Mouse (Mus musculus) spleen, postnatal 10 days (tissue): ENCODE results near the gene E130114P18Rik.

Experiments
- DNase-seq, 2 experiments: peaks; one replicate each; pipeline ENCODE4 v3.0.0; 2021 to 2022; ENCODE audit warnings: low spot score in 2 of 2

E130114P18Rik gene

GRCm38 (mm10) chr4:97648436-97648707 is 129.5 kb downstream of the E130114P18Rik start:
- no peak for DNase-seq

DNA sequence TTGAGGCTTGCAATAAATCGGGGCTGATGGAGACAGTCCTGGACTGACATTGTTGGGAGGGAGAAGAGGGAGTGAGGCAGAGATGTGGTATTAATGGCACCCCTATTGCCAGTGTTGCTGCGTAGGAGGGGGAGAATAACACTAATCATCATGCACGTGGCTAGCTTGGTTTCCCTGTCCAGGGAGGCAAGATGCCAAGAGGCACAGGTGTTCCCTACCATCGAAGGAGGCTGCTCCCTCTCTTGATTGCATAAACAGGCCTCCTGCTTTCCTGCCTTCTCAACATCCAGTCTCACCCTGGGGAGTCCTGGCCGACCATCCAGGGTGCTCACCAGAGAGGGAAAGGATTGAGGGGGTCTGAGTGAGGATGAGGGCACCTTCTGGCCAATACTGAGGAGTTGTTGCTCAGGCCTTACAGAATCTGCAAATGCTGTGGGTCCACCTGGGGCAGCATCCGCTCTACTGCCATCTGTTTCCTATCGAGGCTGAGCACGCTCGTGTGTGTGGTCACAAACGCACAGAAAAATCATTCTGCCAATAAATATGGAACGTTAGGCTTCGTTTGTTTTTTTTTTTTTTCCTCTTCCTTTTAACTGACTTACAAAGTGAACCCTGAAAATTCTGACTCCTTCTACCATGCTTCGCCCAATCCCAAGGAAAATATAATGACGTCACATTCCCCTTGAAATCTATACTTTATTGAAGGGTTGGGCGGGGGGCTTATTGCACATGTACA is 130.0 kb downstream of the E130114P18Rik start:
- no peak for DNase-seq

DNA sequence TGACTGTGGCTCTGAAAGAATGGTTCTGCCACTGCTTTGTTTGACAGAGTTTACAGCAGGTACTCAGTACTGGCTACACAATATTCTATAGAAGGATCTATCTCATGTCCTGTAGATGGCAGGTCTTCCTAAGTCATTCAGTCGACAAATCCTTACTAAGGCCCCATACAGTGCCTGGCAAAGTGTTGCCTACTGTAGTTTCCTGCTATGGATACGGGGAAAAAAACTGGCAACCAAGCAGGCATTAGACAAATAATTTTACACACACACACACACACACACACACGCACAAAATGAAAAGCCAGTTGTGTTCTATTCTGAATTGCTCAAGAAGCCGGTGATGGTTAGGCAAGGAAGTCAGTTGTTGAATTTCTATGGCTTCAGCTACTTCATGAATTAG is 130.6 kb downstream of the E130114P18Rik start:
- DNase-seq, result no peak

GRCm38 (mm10) chr4:97640385-97640784 is 137.5 kb downstream of the E130114P18Rik start:
- DNase-seq, result no peak

DNA sequence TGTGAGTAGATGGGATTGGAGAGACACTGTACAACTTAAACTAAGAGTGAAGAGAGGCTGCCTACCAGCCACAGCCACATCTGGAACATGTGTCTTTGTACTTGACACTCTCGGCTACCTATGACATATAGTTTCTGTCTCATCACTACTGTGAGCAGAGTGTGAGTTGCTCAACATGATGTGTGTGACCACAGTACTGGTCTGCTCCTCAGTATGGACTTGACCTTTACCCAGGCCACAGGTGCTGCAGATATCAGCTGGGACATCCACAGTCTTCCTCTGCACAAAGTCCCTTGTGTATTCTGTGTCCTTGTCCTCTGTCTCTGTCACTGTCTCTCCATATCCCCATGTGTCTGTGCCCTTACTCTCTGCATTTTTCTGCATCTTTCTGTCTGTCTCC is 141.3 kb downstream of the E130114P18Rik start:
- DNase-seq, result no peak

- DNase-seq, result no peak
Measured at GRCm38 (mm10) chr4:97635757-97636292, 142.1 kb downstream of the E130114P18Rik start.

DNA sequence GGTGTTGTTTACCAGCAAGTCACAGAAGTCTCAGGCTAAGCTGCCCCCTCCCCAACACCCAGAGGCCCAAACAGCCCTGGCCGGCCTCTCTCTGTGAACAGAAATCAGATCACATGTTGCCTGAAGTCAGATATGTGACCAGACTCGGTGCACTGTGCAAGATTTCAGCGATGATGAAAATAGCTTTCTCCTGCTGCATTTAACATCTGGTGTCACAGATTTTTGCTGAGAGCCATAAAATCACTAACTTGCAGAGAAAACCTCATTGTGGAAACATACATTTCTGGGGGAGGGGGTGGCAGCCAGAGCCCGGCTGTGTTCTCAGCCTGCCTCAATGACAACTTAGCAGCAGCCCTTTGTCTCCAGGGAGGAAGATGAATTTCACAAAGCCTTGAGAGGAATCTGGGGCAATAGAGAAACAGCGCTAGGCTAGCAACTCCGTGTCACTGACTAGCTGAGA is 142.6 kb downstream of the E130114P18Rik start:
- DNase-seq, result no peak

GRCm38 (mm10) chr4:97628881-97629605 is 148.8 kb downstream of the E130114P18Rik start:
- DNase-seq, result no peak

DNA sequence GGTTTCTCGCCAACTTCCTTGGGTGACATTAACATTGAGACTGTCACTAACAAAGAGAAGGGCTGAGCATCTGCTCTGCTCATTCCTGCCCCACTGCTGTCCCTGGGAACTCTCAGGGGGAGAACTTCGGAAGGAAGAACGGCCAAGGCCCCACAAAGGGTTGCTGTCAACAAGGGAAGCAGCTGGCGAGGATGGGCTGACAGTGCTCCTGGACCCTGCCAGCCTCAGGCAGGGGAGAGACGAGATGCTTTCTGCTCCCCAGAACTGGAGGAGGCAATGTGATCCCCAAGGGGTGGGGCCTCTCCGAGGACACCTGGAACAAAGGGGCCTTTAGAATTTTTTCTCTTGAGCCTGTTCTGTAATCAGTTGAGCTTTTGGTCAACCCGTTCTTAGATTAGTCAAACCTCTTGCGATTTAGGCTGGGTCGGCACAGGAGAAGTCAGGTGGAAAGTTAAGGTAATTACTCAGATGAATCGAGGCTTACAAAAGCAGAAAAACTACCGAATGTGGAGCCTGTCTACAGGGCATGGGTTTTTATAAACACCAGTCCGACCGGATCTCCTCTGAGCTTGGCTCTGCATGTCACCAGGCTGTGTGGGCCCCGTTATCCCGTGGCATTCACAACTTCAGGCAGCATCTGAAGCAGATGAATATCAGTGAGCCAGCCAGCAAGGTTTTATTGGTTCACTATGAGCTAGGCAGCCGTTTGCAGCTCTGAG is 151.7 kb downstream of the E130114P18Rik start:
- DNase-seq, result no peak

- DNase-seq, result peak in 1 of 2 experiments; percentile 24
Measured at GRCm38 (mm10) chr4:97623165-97623564, 154.7 kb downstream of the E130114P18Rik start.

- DNase-seq, result no peak
Measured at GRCm38 (mm10) chr4:97621731-97622130, 156.1 kb downstream of the E130114P18Rik start.

DNA sequence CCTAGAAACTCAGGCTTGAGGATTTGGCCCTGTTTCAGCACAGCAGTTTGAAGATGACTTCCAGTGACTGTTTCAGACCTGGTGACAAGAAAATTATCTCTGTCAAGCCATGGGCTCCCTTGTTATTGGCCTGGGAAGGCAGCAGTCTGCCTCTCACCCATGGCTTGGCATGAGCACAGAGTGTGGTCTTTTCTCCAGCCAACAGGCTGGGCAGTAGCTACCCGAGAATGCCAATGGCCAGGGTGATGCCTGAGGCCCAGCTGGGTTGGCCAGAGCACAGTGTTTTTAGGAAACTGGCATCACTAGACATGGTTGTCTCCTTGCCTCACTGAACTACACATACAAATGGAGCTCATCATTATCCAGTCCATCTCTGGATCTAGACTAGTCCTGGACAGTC is 157.5 kb downstream of the E130114P18Rik start:
- DNase-seq, result no peak

- DNase-seq, result no peak
Measured at GRCm38 (mm10) chr4:97618668-97619373, 159.1 kb downstream of the E130114P18Rik start.

GRCm38 (mm10) chr4:97615031-97615430 is 162.8 kb downstream of the E130114P18Rik start:
- DNase-seq, result no peak

DNA sequence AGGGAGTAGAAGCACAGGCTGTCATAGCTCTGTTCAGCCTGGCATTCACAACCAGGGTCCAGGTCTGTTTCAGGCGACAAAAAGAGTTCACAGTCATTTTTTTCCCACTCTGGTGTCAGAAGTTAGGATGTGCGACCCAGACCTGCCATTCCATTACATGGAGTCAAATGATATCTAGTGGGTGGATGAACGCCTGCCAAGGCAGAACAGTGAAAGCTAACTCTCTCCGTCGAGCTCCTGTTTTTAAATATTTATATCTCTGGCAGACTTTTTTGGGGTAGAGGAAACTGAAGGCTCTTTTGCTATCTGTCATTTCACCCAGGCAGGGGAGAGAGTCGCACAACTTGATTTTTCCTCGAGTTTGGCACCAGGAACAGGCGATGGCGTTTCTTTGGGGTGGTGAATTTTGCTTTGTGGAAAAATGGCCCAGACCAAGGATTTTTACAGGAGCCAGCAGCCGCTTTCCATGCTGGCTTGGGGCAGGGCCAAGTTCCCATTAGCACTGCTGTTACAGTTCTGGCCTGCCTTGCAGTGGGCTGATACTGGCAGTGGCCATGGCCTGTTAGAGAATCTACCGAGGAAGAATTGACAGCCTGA is 166.5 kb downstream of the E130114P18Rik start:
- no peak for DNase-seq

GRCm38 (mm10) chr4:97609831-97610727 is 167.8 kb downstream of the E130114P18Rik start:
- no peak for DNase-seq

DNA sequence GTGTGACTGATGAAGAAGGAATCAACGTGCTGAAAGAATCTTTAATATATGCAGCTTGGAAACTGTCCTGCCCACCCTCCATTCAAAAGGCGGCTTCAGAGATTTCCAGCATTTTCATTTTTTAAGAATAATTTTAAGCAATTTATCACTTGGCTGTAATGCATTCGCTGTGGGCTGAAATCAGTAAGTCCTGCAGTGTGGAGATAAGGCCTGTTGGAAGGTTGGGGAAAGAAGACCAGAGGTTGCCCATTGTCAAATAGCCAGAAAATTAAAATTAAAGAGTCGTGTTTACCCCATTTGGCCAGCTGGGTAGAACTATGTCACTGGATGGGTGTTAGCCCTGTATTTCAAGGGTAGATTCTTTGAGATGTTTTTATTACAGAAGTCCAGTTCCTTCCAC is 168.5 kb downstream of the E130114P18Rik start:
- no peak for DNase-seq

DNA sequence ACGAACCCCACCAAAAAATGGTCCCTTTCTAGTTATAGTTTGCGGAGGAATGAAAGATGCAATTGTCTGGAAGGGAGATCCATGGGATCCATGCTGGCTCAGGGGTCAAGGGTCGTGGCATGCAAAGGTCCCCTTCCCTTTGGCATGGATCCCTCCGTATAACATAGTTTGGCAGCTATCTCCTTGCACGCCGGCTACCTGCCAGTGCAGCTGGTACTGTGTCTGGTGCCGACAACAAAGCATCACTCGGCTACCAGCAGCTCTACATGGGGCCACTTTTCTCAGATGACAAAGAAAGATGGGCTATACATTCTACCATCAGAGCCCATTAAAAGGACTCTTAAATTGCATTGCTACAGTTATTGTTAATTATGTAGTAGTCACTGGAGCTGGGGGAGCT is 169.2 kb downstream of the E130114P18Rik start:
- no peak for DNase-seq

DNA sequence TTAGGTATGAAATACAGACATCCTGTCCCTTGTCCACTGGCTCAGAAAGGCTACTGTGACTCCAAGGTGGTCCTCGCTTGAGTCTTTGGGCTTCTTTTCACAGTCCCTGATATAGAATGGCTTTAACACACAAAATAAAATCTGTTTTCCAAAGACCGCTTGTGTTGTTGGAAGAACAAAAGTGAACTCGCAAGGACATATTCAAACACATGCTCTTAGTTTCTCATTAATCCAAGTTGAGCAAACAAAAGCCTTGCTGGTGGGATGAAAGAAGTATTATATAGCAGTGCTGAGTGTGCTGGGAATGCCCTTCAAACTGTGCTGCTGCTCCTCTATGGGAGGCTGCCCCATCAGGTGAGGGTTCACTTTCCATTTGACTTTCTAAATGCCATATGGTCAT is 169.7 kb downstream of the E130114P18Rik start:
- no peak for DNase-seq

DNA sequence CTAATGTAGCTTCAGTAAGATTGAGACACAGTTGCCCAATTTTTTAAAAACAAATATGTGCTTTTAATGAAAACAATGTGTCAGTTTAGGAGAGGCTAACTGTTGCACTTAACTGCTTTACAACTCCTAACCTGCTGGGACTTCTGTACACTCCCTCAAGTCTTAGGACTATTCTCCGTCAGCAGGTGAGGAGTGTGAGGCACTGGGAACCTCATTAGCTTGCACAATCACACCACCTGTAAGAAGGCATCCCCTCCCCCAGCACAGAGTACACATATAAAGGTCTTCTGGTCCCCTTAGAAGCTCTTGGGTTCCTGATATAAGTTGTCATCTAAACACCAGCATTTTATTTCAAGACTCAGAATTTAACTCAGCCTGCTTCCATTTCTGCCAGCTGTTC is 170.7 kb downstream of the E130114P18Rik start:
- DNase-seq, result no peak
